ENCODE assay signal across 9 mouse cellular contexts in the genomic region with DNA sequence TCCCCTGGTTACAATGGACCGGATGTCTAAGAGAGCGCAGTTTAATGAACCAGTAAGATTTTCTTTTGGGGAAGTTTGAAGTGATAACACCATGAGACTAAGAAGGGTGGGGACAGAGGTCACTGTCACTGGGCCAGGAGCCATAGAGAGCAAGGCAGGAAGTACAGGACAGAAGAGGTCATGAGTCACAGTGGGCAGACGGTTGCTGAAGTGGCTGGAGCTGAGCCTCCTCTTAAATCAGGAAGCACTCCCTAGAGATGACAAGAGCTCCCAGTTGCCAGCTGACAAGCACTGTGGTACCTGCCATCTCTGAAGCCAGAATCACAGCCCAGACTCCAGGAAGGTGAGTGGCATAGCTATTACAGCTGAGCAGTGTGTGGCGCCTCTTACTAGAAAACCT.
DNase-seq lines count a peak whose midpoint lies in the region; ATAC-seq and TF ChIP-seq lines count a peak whose summit lies in the region.
"Had no signal": no experiment of that assay in that cellular context is flagged by ENCODE, and none has a peak within 500 bp of the region (broad histone marks: within the 10 kb centered on the region; RNA-seq: fewer than 3 reads in every experiment).

No protein-coding gene starts in this region.

- no peaks in the 10 kb centered on the region for H3K79me2 ChIP-seq in liver, adult 2 months (ENCODE audit: control insufficient read depth, insufficient read depth, low read length)

- no peak for TF ChIP-seq CTCF in liver, adult 2 months (IDR thresholded peaks at IDR 0.05; ENCODE audit: low read depth, low read length)

- DNase-seq in liver, adult 2 months (ENCODE audit: extremely low read depth, low read depth, low spot score), result peak; percentile 45
- DNase-seq in liver, result no peak
- DNase-seq in heart, adult 18-20 months, result peak; percentile 78 to 86
- DNase-seq in kidney, postnatal 14 days, result peak; percentile 44
- no peak for DNase-seq in spleen, postnatal 4 days (ENCODE audit: low spot score in 2 of 2)
- DNase-seq in layer of hippocampus, adult 9-11 months, result no peak
- DNase-seq in urinary bladder, postnatal 4 days (ENCODE audit: low spot score in 2 of 2), result no peak

- ATAC-seq in monocyte, adult 5-6 weeks (replicated peaks; ENCODE audit: insufficient number of reproducible peaks, low FRiP score, low TSS enrichment, poor library complexity, severe bottlenecking), result peak; percentile 74

- H3K27ac ChIP-seq in liver, adult 2 months (replicated peaks; ENCODE audit: insufficient read depth, low read depth, low read length), result no peak overlapping the region
- H3K27ac ChIP-seq: limb, embryonic 15.5 days had no signal

- no peak for TF ChIP-seq POLR2A in liver, adult 2 months (IDR thresholded peaks at IDR 0.05; ENCODE audit: extremely low read depth, insufficient read depth, low read length)

- H3K9ac ChIP-seq in liver, adult 2 months (ENCODE audit: low read depth, low read length), result no peak overlapping the region
- H3K9ac ChIP-seq: limb, embryonic 15.5 days had no signal

- no peaks in the 10 kb centered on the region; the same call in 1 of the 2 replicates for H3K4me1 ChIP-seq in liver, adult 2 months (ENCODE audit: control insufficient read depth, insufficient read depth, low read length)

- H3K27me3 ChIP-seq in liver, adult 2 months (ENCODE audit: control insufficient read depth, insufficient read depth, low read length), result no peaks in the 10 kb centered on the region; the same call in 1 of the 2 replicates
- H3K27me3 ChIP-seq: limb, embryonic 15.5 days had no signal

- no peaks in the 10 kb centered on the region for H3K36me3 ChIP-seq in liver, adult 2 months (ENCODE audit: control insufficient read depth, insufficient read depth, low read length)

- WGBS in liver, adult 2 months, result 63% methylated on average over 4 of the region's 4 CpGs

- no peak overlapping the region for H3K4me3 ChIP-seq in liver, adult 2 months (ENCODE audit: insufficient read depth, low read depth, low read length)
- H3K4me3 ChIP-seq: limb, embryonic 15.5 days had no signal

Comparison
In these comparisons a context has a peak if more than half of its experiments do, and no peak if none do; other contexts are left out.
1. DNase-seq: peak in liver, adult 2 months (single experiment), heart, adult 18-20 months (2 of 2) and kidney, postnatal 14 days (single experiment); none in liver (single experiment), spleen, postnatal 4 days (0 of 2), layer of hippocampus, adult 9-11 months (single experiment) and urinary bladder, postnatal 4 days (0 of 2).